Mouse (Mus musculus): ENCODE data around the gene Orm1. TPM values are rescaled to one million over a fixed set of nuclear protein-coding genes. Genes with fewer than 3 reads are reported as not detected.
"Not testable (repeated sequence)": the region's sequence is repeated elsewhere in the genome, so short reads cannot be mapped to it uniquely, and the experiment has no call there.

The Orm1 gene
- polyA plus RNA-seq, 1 experiment from 2014 or later: not detected

DNA sequence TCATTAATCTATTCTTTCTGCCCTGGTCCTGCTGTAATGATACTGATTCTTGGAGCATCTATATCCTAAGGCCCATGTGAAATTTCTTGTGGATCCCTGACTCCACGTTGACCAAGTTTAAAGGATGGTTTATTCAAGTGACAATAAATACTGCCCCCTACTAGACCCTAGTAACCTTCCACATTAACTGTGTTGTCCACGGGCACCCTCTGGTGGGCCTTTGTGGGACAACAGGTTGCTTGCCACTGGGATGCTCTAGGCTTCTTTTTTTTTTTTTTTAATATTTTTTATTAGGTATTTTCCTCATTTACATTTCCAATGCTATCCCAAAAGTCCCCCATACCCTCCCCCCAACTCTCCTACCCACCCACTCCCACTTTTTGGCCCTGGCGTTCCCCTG, 24.8 kb upstream of the Orm1 start:
- not testable (repeated sequence) for H3K9ac ChIP-seq; H3K4me3 ChIP-seq; H3K9me3 ChIP-seq (replicated peaks); H3K4me2 ChIP-seq (replicated peaks); H3K27ac ChIP-seq; H3K27me3 ChIP-seq; ATAC-seq (ENCODE audit: low FRiP score); H3K4me1 ChIP-seq
- WGBS: 32% methylated on average over 3 of the region's 3 CpGs
- peaks cover 16% of the 10 kb centered on the region; the same call in 1 of the 2 replicates for H3K36me3 ChIP-seq

DNA sequence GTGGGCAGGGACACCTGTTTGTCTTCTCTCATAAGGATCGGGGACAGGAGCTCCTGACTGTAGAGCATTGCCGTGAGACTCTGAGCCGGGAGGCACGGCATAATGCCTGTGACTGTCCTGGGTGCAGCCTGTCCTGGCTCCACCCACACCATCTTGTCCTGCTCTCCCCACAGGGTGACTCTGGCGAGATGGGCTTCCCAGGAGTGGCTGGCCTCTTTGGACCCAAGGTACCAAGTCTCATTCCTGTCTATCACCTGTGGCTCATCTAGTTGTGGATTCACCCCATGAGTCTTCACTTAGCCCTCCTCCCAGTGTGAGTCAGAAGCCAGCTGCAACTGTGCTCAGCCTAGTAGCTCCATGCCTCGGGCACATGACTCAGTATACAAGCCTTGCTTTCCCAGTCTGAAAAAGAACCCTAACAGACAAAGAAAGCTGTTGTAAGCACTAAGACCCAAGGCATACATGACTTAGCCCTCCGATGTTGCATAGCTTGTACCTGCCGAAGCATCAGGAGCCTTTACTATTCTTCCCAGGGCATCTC, 21.0 kb upstream of the Orm1 start:
- Histone ChIP-seq H3K27ac (no peak overlapping the region), H3K36me3 (peaks cover 16% of the 10 kb centered on the region; the same call in 1 of the 2 replicates), H3K9ac (no peak overlapping the region), H3K27me3 (no peaks in the 10 kb centered on the region), H3K4me2 (replicated peaks) (no peak overlapping the region), H3K4me1 (no peaks in the 10 kb centered on the region; the same call in 1 of the 2 replicates), H3K9me3 (replicated peaks) (no peaks in the 10 kb centered on the region), H3K4me3 (no peak overlapping the region)
- no peak for ATAC-seq (ENCODE audit: low FRiP score)
- WGBS: 80% methylated on average over 8 of the region's 8 CpGs

DNA sequence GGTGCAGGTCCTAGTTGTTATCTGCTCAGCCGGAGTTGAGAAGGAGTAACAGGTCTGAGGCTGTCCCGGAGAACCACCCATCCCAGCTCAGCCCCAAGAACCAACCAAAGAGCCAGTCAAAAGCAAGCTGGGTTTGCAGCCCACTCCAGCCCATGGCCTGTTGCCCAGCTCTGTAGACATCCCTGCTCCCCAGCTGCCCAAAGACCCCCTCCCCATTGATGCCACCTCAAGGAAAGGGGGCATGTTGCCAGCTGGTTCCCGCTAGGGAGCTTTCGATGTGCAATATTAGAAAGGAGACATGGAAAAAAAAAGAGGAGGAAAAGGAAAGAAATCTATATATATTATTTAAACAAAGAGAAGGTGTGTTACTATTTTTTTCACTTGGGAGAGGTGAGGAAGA, 11.0 kb upstream of the Orm1 start:
- H3K9ac ChIP-seq: no peak overlapping the region
- H3K4me1 ChIP-seq: no peaks in the 10 kb centered on the region
- no peaks in the 10 kb centered on the region for H3K27me3 ChIP-seq
- 90% methylated on average over 4 of the region's 4 CpGs for WGBS
- peaks cover 12% of the 10 kb centered on the region; the same call in 1 of the 2 replicates for H3K36me3 ChIP-seq
- ATAC-seq (ENCODE audit: low FRiP score): no peak
- no peak overlapping the region for H3K4me2 ChIP-seq (replicated peaks)
- H3K9me3 ChIP-seq (replicated peaks): no peaks in the 10 kb centered on the region
- no peak overlapping the region for H3K4me3 ChIP-seq
- no peak overlapping the region for H3K27ac ChIP-seq

DNA sequence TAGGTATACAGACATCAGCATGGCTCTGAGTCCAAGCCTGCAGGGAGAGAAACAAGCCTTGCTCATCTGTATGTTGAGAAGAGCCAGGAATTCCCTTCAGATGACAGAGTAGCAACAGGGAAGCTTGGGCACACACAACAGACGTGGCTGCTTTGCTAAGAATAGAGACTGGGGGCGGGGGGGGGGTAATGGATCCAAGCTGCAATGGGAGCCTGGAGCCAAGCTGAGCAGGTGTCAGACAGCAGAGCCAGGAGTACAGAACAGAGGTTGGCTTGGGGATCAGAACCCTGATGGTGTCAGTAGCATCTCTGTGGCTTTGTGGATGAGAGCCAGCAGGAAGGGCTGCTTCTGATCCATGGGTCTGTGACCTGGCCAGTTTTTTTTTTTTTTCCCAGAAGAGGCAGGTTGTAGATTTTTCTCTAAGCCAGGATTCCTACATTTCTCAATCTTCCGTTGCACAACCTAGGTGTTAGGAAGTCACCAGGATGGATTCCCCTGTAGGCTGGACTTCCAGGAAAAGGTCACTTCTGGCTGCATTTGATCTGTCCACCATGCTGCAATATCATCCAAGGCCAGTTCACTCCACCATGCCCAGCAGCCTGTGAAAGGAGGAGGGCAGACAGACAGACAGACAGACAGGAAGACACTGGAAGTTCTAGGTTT, 5.8 kb upstream of the Orm1 start:
- Histone ChIP-seq H3K36me3 (no peaks in the 10 kb centered on the region), H3K27me3 (no peaks in the 10 kb centered on the region), H3K27ac (no peak overlapping the region), H3K4me3 (no peak overlapping the region), H3K4me2 (replicated peaks) (no peak overlapping the region), H3K9me3 (replicated peaks) (no peaks in the 10 kb centered on the region), H3K4me1 (no peaks in the 10 kb centered on the region), H3K9ac (no peak overlapping the region)
- ATAC-seq (ENCODE audit: low FRiP score): no peak
- WGBS: 62% methylated on average over 3 of the region's 3 CpGs

DNA sequence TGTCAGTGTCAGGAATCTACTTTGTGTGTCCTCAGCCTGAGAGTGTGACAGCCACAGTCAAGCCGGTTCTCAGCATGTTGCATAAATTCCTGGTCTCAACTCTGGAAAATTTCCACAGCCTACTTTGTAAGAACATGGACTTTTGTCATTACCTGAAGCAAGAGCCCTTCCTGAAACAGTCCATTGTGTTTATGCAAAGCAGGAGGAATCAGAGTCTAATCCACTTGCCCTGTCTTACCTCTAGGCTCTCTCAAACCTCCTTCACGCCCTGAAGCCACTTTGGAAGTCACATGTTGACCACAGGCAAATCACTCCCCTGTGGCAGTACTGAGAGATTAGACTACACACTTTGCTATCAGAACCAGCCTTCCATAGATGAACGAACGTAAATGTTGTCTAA, 1.9 kb upstream of the Orm1 start:
- no peaks in the 10 kb centered on the region for H3K27me3 ChIP-seq
- H3K4me1 ChIP-seq: no peaks in the 10 kb centered on the region
- no peaks in the 10 kb centered on the region for H3K36me3 ChIP-seq
- no peaks in the 10 kb centered on the region for H3K9me3 ChIP-seq (replicated peaks)
- no peak overlapping the region for H3K4me3 ChIP-seq
- H3K27ac ChIP-seq: no peak overlapping the region
- no peak overlapping the region for H3K9ac ChIP-seq
- WGBS: 77% methylated on average over 4 of the region's 4 CpGs
- no peak overlapping the region for H3K4me2 ChIP-seq (replicated peaks)
- no peak for ATAC-seq (ENCODE audit: low FRiP score)

DNA sequence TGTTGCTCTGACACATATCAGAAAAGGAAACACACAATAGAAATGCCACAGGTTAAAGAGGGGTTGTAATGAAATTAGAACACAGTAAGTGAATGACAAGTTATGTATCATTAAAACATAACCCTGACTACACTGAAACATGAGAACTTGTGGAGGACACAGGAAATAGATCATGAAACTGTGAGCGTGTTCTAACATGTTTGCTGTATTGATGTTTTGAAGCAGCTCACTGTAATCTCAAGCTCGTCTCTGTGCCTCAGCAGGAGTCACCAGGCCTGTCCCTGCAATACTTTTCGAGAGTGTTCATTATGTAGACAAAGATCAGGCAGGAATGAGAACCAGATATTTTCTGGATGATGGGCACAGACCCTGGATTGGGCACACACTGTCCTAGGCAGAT, 752 bp upstream of the Orm1 start:
- ATAC-seq (ENCODE audit: low FRiP score): no peak
- Histone ChIP-seq H3K9ac (no peak overlapping the region), H3K36me3 (no peaks in the 10 kb centered on the region), H3K27ac (no peak overlapping the region), H3K27me3 (no peaks in the 10 kb centered on the region), H3K4me3 (no peak overlapping the region), H3K4me2 (replicated peaks) (no peak overlapping the region), H3K9me3 (replicated peaks) (no peaks in the 10 kb centered on the region), H3K4me1 (no peaks in the 10 kb centered on the region)
- WGBS: 64% methylated on average over 3 of the region's 3 CpGs

DNA sequence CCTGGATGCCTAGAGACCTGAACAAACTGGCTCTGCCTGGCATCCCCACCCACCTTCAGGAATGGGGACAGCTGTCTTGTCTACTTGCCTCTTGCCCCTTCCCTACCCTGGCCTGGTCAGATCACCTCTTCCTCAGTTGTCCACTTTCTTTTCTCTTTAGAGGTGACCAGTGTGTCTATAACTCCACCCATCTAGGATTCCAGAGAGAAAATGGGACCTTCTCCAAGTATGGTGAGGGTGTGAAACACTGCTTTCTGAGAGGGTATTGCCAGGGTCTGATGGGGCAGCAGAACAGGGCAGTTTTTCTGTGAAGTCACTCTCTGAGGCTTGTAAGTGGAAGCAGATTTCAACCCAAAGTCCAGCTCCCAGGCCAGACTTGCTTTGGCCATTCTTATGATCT, 901 bp downstream of the Orm1 start:
- no peaks in the 10 kb centered on the region for H3K27me3 ChIP-seq
- no peaks in the 10 kb centered on the region for H3K4me1 ChIP-seq
- no peak overlapping the region for H3K4me3 ChIP-seq
- no peak for ATAC-seq (ENCODE audit: low FRiP score)
- no peaks in the 10 kb centered on the region for H3K9me3 ChIP-seq (replicated peaks)
- H3K9ac ChIP-seq: no peak overlapping the region
- no peaks in the 10 kb centered on the region for H3K36me3 ChIP-seq
- H3K27ac ChIP-seq: no peak overlapping the region
- no peak overlapping the region for H3K4me2 ChIP-seq (replicated peaks)

DNA sequence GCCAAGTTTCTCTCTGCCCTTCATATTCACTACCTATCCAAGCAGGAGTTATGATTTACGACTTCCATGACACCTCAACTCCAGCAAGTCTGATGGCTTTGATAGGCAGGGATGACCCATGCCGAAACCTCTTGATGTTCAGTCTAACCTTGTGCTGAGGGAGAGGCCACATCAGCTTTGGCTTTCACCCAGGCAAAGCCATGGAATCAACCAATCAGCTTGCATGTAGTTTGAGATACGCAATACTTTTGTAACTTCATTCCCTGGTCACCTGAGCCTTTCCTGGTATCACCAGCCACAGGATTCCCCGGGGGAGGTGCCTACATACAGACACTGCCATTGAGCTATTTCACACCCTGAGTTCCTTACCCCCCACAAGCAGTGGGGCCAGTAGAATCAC, 2.3 kb downstream of the Orm1 start:
- WGBS: 94% methylated on average over 4 of the region's 4 CpGs

DNA sequence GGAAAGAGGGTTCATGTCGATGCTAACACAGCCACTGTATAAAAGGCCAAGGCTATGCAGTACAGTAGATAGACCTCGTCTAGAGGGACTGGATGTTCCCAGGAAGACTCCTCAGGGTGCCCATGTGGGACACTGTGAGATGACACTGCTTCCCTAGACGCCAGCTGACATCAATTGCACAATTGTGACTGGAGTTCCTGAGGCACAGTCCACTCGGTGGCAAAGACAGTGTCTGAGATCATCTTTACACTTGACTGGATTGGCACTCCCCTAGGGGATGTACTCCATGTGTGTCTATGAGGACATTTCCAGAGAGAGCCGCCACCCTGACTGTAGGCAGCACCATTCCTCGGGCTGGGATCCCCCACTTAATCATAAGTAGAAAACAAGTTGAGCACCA, 4.2 kb downstream of the Orm1 start:
- Histone ChIP-seq H3K4me2 (replicated peaks) (no peak overlapping the region), H3K9me3 (replicated peaks) (no peaks in the 10 kb centered on the region), H3K36me3 (no peaks in the 10 kb centered on the region), H3K4me1 (no peaks in the 10 kb centered on the region), H3K27ac (no peak overlapping the region), H3K9ac (no peak overlapping the region), H3K27me3 (no peaks in the 10 kb centered on the region), H3K4me3 (no peak overlapping the region)
- no peak for ATAC-seq (ENCODE audit: low FRiP score)
- WGBS: 68% methylated on average over 6 of the region's 6 CpGs

More for the DNA sequence above, 2.3 kb downstream of the Orm1 start:
- H3K4me3 ChIP-seq: no peak overlapping the region
- H3K27me3 ChIP-seq: no peaks in the 10 kb centered on the region
- no peak overlapping the region for H3K27ac ChIP-seq
- H3K9me3 ChIP-seq (replicated peaks): no peaks in the 10 kb centered on the region
- H3K9ac ChIP-seq: no peak overlapping the region
- no peak for ATAC-seq (ENCODE audit: low FRiP score)
- H3K4me2 ChIP-seq (replicated peaks): no peak overlapping the region
- no peaks in the 10 kb centered on the region for H3K4me1 ChIP-seq
- no peaks in the 10 kb centered on the region for H3K36me3 ChIP-seq

DNA sequence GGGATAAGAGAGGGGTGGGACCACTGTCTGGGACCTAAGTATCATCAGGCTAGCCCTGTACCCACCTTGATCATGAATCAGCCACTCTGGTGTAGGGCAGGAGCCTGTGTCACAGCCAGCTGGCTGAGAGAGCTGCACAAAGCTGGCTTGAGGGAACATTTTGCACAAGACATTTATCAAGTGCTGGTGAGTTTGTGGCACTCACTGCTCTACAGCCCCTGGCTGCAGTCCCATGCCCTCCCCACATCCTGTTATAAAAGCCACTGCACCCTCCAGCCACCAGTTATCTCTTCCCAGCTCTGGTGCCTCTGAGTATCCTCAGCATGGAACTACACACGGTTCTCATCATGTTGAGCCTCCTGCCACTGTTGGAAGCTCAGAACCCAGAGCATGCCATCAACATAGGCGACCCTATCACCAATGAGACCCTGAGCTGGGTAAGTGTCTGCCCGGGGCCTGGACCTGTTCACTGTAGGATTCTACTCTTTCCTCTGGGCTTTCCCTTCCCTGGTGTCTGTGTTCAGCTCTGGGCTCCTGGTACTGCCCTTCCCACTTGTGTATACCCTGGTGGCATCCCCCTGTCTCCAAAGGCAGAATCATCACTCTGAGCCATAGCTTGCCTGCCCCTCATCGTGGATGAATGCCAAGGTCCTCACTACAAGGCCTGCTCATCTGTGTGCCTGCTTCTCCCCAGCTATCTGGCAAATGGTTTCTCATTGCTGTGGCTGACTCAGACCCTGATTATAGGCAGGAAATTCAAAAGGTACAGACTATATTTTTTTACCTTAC, 11.7 kb downstream of the Orm1 start, which contains the start of gene Orm3:
Gene Orm3 (plus strand): TSS at position 286 of the 789 bp plus-strand sequence.
- Histone ChIP-seq H3K36me3 (no peaks in the 10 kb centered on the region), H3K4me3 (no peak within 1 kb of the TSS), H3K27ac (no peak within 1 kb of the TSS), H3K4me2 (replicated peaks) (no peak within 1 kb of the TSS), H3K4me1 (0 out of 2 replicates have a peak, but pooled peaks cover 2% of the 10 kb centered on the region), H3K9ac (no peak within 1 kb of the TSS), H3K9me3 (replicated peaks) (no peaks in the 10 kb centered on the region), H3K27me3 (no peaks in the 10 kb centered on the region)
- WGBS: 86% methylated on average over 4 of the region's 4 CpGs
- no peak for ATAC-seq (ENCODE audit: low FRiP score)

DNA sequence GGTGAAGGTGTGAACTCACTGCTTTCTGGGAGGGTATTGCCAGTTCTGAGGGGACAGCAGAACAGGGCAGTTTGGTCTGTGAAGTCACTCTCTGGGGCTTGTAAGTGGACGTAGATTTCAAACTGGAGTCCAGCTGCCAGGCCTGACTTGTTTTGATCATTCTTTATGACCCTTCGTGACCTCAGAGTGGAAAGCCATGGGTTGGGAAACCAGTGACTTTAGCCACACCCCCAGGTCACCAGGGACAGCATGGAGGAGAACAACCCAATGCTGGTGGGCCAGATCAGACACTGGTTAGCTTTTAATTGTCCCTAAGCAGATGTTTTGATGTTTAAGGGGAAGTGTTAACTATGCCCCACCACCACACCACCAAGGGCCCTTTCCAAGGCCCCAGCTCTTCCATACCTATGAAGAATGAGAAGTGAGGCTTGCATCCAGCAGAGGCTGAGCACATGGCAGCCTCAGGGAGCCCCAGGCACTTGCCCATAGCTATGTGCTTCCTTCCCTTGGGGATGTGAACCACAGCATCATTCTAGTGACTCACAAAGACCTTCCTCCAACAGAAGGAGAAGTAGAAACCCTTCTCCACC, 12.7 kb downstream of the Orm1 start:
- no peaks in the 10 kb centered on the region for H3K27me3 ChIP-seq
- H3K9ac ChIP-seq: no peak overlapping the region
- H3K4me2 ChIP-seq (replicated peaks): no peak overlapping the region
- no peak for ATAC-seq (ENCODE audit: low FRiP score)
- no peaks in the 10 kb centered on the region for H3K9me3 ChIP-seq (replicated peaks)
- H3K4me3 ChIP-seq: no peak overlapping the region
- no peaks in the 10 kb centered on the region for H3K36me3 ChIP-seq
- H3K27ac ChIP-seq: no peak overlapping the region
- 50% methylated on average over 2 of the region's 2 CpGs for WGBS
- 0 out of 2 replicates have a peak, but pooled peaks cover 2% of the 10 kb centered on the region for H3K4me1 ChIP-seq

DNA sequence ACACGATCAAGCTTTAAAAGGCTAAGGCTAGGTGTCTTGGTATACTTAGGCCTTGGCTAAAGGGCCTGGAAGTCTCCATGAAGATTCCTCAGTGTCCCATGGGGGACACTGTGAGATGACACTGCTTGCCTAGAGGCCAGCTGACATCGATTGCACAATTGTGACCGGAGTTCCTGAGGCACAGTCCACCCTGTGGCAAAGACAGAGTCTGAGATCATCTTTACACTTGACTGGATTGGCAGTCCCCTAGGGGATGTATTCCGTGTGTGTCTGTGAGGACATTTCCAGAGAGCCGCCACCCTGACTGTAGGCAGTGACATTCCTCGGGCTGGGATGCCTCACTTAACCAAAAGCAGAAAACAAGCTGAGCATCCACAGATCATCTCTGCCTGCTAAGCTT, 15.5 kb downstream of the Orm1 start:
- ATAC-seq (ENCODE audit: low FRiP score): peak; percentile 31; the same call in 1 of the 2 replicates
- WGBS: 72% methylated on average over 6 of the region's 6 CpGs
- Histone ChIP-seq H3K27me3 (no peaks in the 10 kb centered on the region), H3K9ac (no peak overlapping the region), H3K4me3 (no peak overlapping the region), H3K27ac (no peak overlapping the region), H3K36me3 (no peaks in the 10 kb centered on the region), H3K4me1 (0 out of 2 replicates have a peak, but pooled peaks cover 2% of the 10 kb centered on the region), H3K4me2 (replicated peaks) (no peak overlapping the region), H3K9me3 (replicated peaks) (no peaks in the 10 kb centered on the region)

Data from hindbrain, embryonic 12.5 days (tissue).